Mouse (Mus musculus) liver, adult 2 months (tissue): ENCODE data around the gene Sh3glb1.

Experiments used
- CTCF ChIP-seq: fragments of 200-500 bp; IDR thresholded peaks from 2 replicates; pipeline ENCODE4 v1.5.1; 2011; ENCODE audit warnings: low read depth, low read length, control low read depth
- POLR2A ChIP-seq: fragments of 200-500 bp; IDR thresholded peaks from 2 replicates; pipeline ENCODE4 v1.6.1; 2011; ENCODE audit warnings: low read length, control low read depth; ENCODE audit not compliant: insufficient read depth; ENCODE audit errors: extremely low read depth

DNA sequence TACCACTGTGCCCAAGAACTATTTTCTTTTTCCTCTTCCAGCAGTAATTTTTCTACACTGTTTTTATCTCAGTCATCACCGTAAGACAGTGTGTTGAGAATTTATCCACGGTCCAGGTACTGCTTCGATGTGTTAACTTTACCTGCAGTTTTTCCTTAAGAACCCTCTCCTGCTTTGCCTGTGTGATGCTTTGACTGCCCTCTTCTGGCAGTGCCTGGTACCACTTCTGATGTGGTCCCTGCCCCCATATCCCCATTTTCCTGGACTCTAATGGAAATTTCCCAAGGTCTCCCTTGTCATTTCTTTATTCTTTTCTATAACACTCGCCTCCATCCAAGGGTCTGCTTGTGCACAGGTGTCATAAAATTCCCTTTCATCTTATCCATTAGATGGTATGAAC lies 3.3 kb upstream of the Sh3glb1 start:
- TF ChIP-seq CTCF: peak; percentile 66; the same call in 1 of the 2 replicates
- TF ChIP-seq POLR2A: no peak
